Mouse (Mus musculus): Measurements from ENCODE around the gene Taf4. TPM values are rescaled to one million over a fixed set of nuclear protein-coding genes. Genes with fewer than 3 reads are reported as not detected.

Taf4 gene
- total and polyA plus RNA-seq, 3 experiments: 6.3 to 21.8 TPM; not detected in 1

DNA sequence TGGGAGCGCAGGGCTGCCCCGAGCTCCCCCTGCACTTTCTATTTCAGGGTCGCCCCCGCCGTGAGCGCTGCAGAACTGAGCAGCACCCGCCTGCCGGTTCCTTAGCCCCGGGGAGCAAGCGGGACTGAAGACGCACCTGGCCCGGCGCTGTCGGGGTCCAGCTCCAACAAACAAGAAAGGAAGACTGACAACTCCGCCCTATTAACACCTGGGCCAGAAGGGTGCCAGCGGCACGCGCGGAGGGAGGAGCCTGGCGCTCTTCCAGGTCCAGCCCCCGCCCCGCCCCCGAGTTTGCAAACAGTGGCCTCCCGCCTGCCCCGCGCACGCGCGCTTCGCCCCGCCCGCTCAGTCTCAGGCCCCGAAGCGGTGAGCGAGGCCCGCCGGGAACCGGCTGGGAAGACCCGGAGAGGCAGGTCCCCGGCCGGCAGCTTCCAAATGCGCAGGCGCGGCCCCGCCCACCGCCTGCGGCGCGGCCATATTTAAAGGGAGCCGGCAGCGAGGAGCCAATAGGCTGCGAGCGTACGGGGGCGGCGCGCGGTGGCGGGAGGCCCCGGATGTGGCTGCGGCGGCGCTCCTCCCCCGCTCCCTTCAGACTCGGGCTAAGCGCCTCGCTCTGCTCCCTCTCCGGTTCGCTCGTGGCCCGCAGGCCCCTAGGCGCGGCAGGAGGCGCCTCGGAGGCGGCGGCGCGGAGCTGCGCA lies 48.1 kb upstream of the Taf4 start, which contains the start of gene Lsm14b (continued):
- peak; percentile 52; the same call in 1 of the 2 replicates for TF ChIP-seq TBP (IDR thresholded peaks at IDR 0.05; ENCODE audit: low read depth, low read length)
- no peak for TF ChIP-seq RCOR1 (IDR thresholded peaks at IDR 0.05; ENCODE audit: low read depth, low read length)
- peak; percentile 80 for TF ChIP-seq SIN3A (IDR thresholded peaks at IDR 0.05; ENCODE audit: low read length)
- no peak for TF ChIP-seq JUND (IDR thresholded peaks at IDR 0.05; ENCODE audit: low read depth, low read length)
- TF ChIP-seq UBTF (IDR thresholded peaks at IDR 0.05; ENCODE audit: borderline replicate concordance, insufficient read depth, low read depth, low read length): no peak
- no peak for TF ChIP-seq TAL1 (IDR thresholded peaks at IDR 0.05; ENCODE audit: low read length)
- TF ChIP-seq ZKSCAN1 (IDR thresholded peaks at IDR 0.05; ENCODE audit: low read depth, low read length): no peak
- no peak for TF ChIP-seq USF2 (IDR thresholded peaks at IDR 0.05; ENCODE audit: borderline replicate concordance in 1 of 2, insufficient read depth in 1 of 2, low read depth in 1 of 2, low read length in 2 of 2)
- no peak for TF ChIP-seq SMC3 (IDR thresholded peaks at IDR 0.05; ENCODE audit: low read depth, low read length)
- TF ChIP-seq GABPA (IDR thresholded peaks at IDR 0.05; ENCODE audit: low read depth, low read length): no peak
- no peak for TF ChIP-seq EP300 (IDR thresholded peaks at IDR 0.05; ENCODE audit: low read depth in 1 of 2, low read length in 2 of 2)

DNA sequence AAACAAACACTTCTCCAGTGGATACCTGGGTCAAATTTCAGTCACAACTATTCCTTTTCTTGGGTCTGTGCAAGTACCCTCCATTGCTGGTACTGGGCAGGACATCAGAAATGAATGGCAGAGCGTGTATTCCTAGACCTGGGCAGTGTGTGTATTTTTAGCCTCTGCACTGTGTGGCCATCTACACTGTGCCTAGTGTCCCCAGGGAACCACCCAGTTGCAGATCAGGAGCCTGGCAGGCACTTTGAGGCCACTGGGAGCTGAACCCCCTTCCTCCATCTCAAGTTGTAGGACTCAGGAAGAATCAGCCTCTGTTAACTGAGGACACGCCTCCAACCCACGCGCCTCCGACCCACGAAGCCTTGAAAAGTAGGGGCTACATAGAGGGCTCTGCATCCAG lies 46.3 kb upstream of the Taf4 start:
- Histone ChIP-seq H3K79me2 (ENCODE audit: control insufficient read depth, insufficient read depth, low read length, poor library complexity) (peaks cover 28% of the 10 kb centered on the region), H3K4me1 (ENCODE audit: control insufficient read depth in 1 of 2, insufficient read depth in 2 of 2, low read length in 2 of 2) (peaks cover 3 to 16% of the 10 kb centered on the region in 2 experiments), H3K27ac (ENCODE audit: control insufficient read depth, low read depth, low read length) (no peak overlapping the region), H3K9me3 (replicated peaks; ENCODE audit: insufficient read depth, low read length) (no peaks in the 10 kb centered on the region), H3K27me3 (ENCODE audit: control insufficient read depth in 1 of 2, insufficient read depth in 2 of 2, low read length in 2 of 2) (peaks cover 6 to 10% of the 10 kb centered on the region in 2 experiments), H3K4me3 (ENCODE audit: control insufficient read depth in 1 of 2, insufficient read depth in 1 of 2, low read depth in 2 of 2, low read length in 2 of 2) (no peak overlapping the region), H3K36me3 (ENCODE audit: control insufficient read depth in 1 of 2, insufficient read depth in 2 of 2, low read length in 2 of 2) (peaks cover 0 to 13% of the 10 kb centered on the region in 2 experiments; a peak in 1 of 4 replicates), H3K9ac (ENCODE audit: control insufficient read depth, low read depth, low read length, poor library complexity, severe bottlenecking) (no peak overlapping the region)
- no peak for TF ChIP-seq GATA1 (IDR thresholded peaks at IDR 0.05; ENCODE audit: low read depth, low read length)
- no peak for TF ChIP-seq ZC3H11A (IDR thresholded peaks at IDR 0.05; ENCODE audit: low read depth, low read length)
- no peak for TF ChIP-seq MAZ (IDR thresholded peaks at IDR 0.05; ENCODE audit: low read depth, low read length)
- no peak for TF ChIP-seq E2F4 (IDR thresholded peaks at IDR 0.05; ENCODE audit: borderline replicate concordance, low read depth, low read length)
- TF ChIP-seq USF1 (IDR thresholded peaks at IDR 0.05; ENCODE audit: low read depth, low read length): no peak
- no peak for TF ChIP-seq TAL1 (IDR thresholded peaks at IDR 0.05; ENCODE audit: low read length)
- no peak for TF ChIP-seq CHD1 (IDR thresholded peaks at IDR 0.05; ENCODE audit: low read depth, low read length)
- TF ChIP-seq ZMIZ1 (IDR thresholded peaks at IDR 0.05; ENCODE audit: low read depth, low read length): no peak
- TF ChIP-seq BHLHE40 (IDR thresholded peaks at IDR 0.05; ENCODE audit: borderline replicate concordance, low read depth, low read length): no peak
- TF ChIP-seq NELFE (IDR thresholded peaks at IDR 0.05; ENCODE audit: low read depth, low read length): no peak
- no peak for TF ChIP-seq EP300 (IDR thresholded peaks at IDR 0.05; ENCODE audit: low read depth in 1 of 2, low read length in 2 of 2)
- TF ChIP-seq POLR2AphosphoS2 (IDR thresholded peaks at IDR 0.05; ENCODE audit: low read length): no peak
- no peak for TF ChIP-seq CTCF (IDR thresholded peaks at IDR 0.05 in 2 of 3, conservative IDR thresholded peaks at IDR 0.05 in 1 of 3; ENCODE audit: control insufficient read depth in 1 of 3, insufficient read depth in 1 of 3, low read depth in 2 of 3, low read length in 3 of 3, poor library complexity in 1 of 3, severe bottlenecking in 1 of 3)
- no peak for TF ChIP-seq MYC (IDR thresholded peaks at IDR 0.05; ENCODE audit: low read depth, low read length)
- no peak for DNase-seq (ENCODE audit: low read depth, low spot score)
